Mouse (Mus musculus): ENCODE data around the gene Olfr902. TPM values are rescaled to one million over a fixed set of nuclear protein-coding genes. Genes with fewer than 3 reads are reported as not detected.
"Not testable (repeated sequence)": the region's sequence is repeated elsewhere in the genome, so short reads cannot be mapped to it uniquely, and the experiment has no call there.

Gene Olfr902
- not detected for total RNA-seq (2021)

GRCm38 (mm10) chr9:38447352-38447751 is at the start of gene Olfr902:
TSS of gene Olfr902 (plus strand) at chr9:38447652.
- no peak for DNase-seq

GRCm38 (mm10) chr9:38401398-38401797 is 46.1 kb upstream of the Olfr902 start, which contains the start of gene Olfr147:
TSS of gene Olfr147 (plus strand) at chr9:38401698.
- DNase-seq: no peak

- not testable (repeated sequence) for DNase-seq
Observed at GRCm38 (mm10) chr9:38407502-38407901, 40.0 kb upstream of the Olfr902 start.

GRCm38 (mm10) chr9:38413502-38413901 is 34.0 kb upstream of the Olfr902 start:
- peak; percentile 24 for DNase-seq

GRCm38 (mm10) chr9:38423801-38424200 is 23.7 kb upstream of the Olfr902 start:
- DNase-seq: no peak

- no peak for DNase-seq
Observed at GRCm38 (mm10) chr9:38427026-38427425, 20.4 kb upstream of the Olfr902 start.

GRCm38 (mm10) chr9:38429155-38429554 is 18.3 kb upstream of the Olfr902 start, which contains the start of gene Olfr901:
TSS of gene Olfr901 (plus strand) at chr9:38429455.
- DNase-seq: no peak

GRCm38 (mm10) chr9:38462844-38463243 is 15.4 kb downstream of the Olfr902 start, which contains the start of gene Olfr904:
TSS of gene Olfr904 (plus strand) at chr9:38463144.
- DNase-seq: no peak

GRCm38 (mm10) chr9:38470807-38471206 is 23.4 kb downstream of the Olfr902 start, which contains the start of gene Olfr905:
TSS of gene Olfr905 (plus strand) at chr9:38471107.
- no peak for DNase-seq

GRCm38 (mm10) chr9:38486785-38487184 is 39.3 kb downstream of the Olfr902 start, which contains the start of gene Olfr906:
TSS of gene Olfr906 (plus strand) at chr9:38487085.
- no peak for DNase-seq

GRCm38 (mm10) chr9:38495501-38495900 is 48.0 kb downstream of the Olfr902 start, which contains the start of gene Olfr907:
TSS of gene Olfr907 (plus strand) at chr9:38495801.
- DNase-seq: no peak

Other genes starting within 250 kb of the Olfr902 start
- gene Olfr893, start 239.3 kb upstream of the Olfr902 start, total RNA-seq (2021): not detected
- not detected for gene Olfr894, start 229.6 kb upstream of the Olfr902 start, total RNA-seq (2021)
- gene Olfr143, start 194.9 kb upstream of the Olfr902 start, total RNA-seq (2021): not detected
- gene Olfr895, start 179.8 kb upstream of the Olfr902 start, total RNA-seq (2021): not detected
- gene Olfr896-ps1, start 156.5 kb upstream of the Olfr902 start, total RNA-seq (2021): not detected
- gene Olfr25, start 118.6 kb upstream of the Olfr902 start, total RNA-seq (2021): not detected
- not detected for gene Olfr898, start 99.2 kb upstream of the Olfr902 start, total RNA-seq (2021)
- not detected for gene Olfr250, start 80.8 kb upstream of the Olfr902 start, total RNA-seq (2021)
- gene Olfr251, start 70.6 kb upstream of the Olfr902 start, total RNA-seq (2021): not detected
- not detected for gene Olfr147, start 46.0 kb upstream of the Olfr902 start, total RNA-seq (2021)
- gene Olfr901, start 18.2 kb upstream of the Olfr902 start, total RNA-seq (2021): not detected
- gene Olfr904, start 15.5 kb downstream of the Olfr902 start, total RNA-seq (2021): not detected
- not detected for gene Olfr905, start 23.5 kb downstream of the Olfr902 start, total RNA-seq (2021)
- gene Olfr906, start 39.4 kb downstream of the Olfr902 start, total RNA-seq (2021): not detected
- not detected for gene Olfr907, start 48.1 kb downstream of the Olfr902 start, total RNA-seq (2021)
- gene Olfr911-ps1, start 73.9 kb downstream of the Olfr902 start, total RNA-seq (2021): not detected
- not detected for gene Olfr910, start 90.2 kb downstream of the Olfr902 start, total RNA-seq (2021)
- gene Olfr912, start 132.5 kb downstream of the Olfr902 start, total RNA-seq (2021): not detected
- not detected for gene Olfr913, start 145.1 kb downstream of the Olfr902 start, total RNA-seq (2021)
- gene Olfr914, start 157.4 kb downstream of the Olfr902 start, total RNA-seq (2021): not detected
- not detected for gene Olfr916, start 212.2 kb downstream of the Olfr902 start, total RNA-seq (2021)
- not detected for gene Olfr917, start 218.2 kb downstream of the Olfr902 start, total RNA-seq (2021)
- not detected for gene Olfr918, start 226.9 kb downstream of the Olfr902 start, total RNA-seq (2021)

Measured in heart, postnatal 4 days (tissue).